Mouse (Mus musculus) lung, embryonic 15.5 days (tissue): ENCODE measurements at regions not wholly inside any gene's neighbourhood (a gene's known extent, or its start where the extent isn't known, plus 50 kb on each side); places are given as distances from the start of the nearest gene placed in this dataset.

Experiments
- ATAC-seq: fragments of 200-750 bp; cut with Nextera tagmentation; 2 replicates; pipeline ENCODE4 v1.8.0; 2017; ENCODE audit warnings: moderate number of reproducible peaks, borderline replicate concordance; ENCODE audit not compliant: low FRiP score, low TSS enrichment; ENCODE audit errors: extremely low read depth
- H3K27ac ChIP-seq: fragments of 300-500 bp; sonication (generic); 2 replicates; pipeline ENCODE4 v1.5.1; 2015; ENCODE audit warnings: moderate library complexity, mild to moderate bottlenecking, inconsistent platforms
- H3K27me3 ChIP-seq: fragments of 300-500 bp; sonication (generic); 2 replicates; pipeline ENCODE4 v1.6.1; 2015; ENCODE audit warnings: inconsistent platforms
- H3K36me3 ChIP-seq: fragments of 300-500 bp; sonication (generic); 2 replicates; pipeline ENCODE4 v1.6.1; 2015; ENCODE audit warnings: inconsistent platforms
- H3K4me1 ChIP-seq: fragments of 300-500 bp; sonication (generic); 2 replicates; pipeline ENCODE4 v1.6.1; 2015; ENCODE audit warnings: inconsistent platforms
- H3K4me2 ChIP-seq: fragments of 300-500 bp; sonication (generic); 2 replicates; pipeline ENCODE4 v1.6.1; 2015; ENCODE audit warnings: inconsistent platforms, mild to moderate bottlenecking, moderate library complexity
- H3K4me3 ChIP-seq: fragments of 300-500 bp; sonication (generic); 2 replicates; pipeline ENCODE4 v1.5.1; 2015; ENCODE audit warnings: mild to moderate bottlenecking, inconsistent platforms
- H3K9ac ChIP-seq: fragments of 300-500 bp; sonication (generic); 2 replicates; pipeline ENCODE4 v1.6.1; 2015; ENCODE audit warnings: inconsistent platforms
- H3K9me3 ChIP-seq: fragments of 300-500 bp; sonication (generic); 2 replicates; pipeline ENCODE4 v1.6.1; 2016; ENCODE audit warnings: inconsistent platforms
- WGBS: fragments of 180-500 bp; shearing (Covaris S2); methylation state at CpG from one replicate; pipeline ENCODE4 v1.1.7; 2015; 5-methylcytosine and 5-hydroxymethylcytosine counted together

- H3K27ac ChIP-seq = no peak overlapping the region
- H3K4me1 ChIP-seq = no peaks in the 10 kb centered on the region
- WGBS = 36% methylated on average over 2 of the region's 2 CpGs
- ATAC-seq = no peak
- H3K27me3 ChIP-seq = no peaks in the 10 kb centered on the region
- H3K4me2 ChIP-seq = no peak overlapping the region
- H3K36me3 ChIP-seq = no peaks in the 10 kb centered on the region
- H3K9me3 ChIP-seq = no peaks in the 10 kb centered on the region
- no peak overlapping the region for H3K4me3 ChIP-seq
- H3K9ac ChIP-seq = no peak overlapping the region
Measured at GRCm38 (mm10) chr14:102553781-102554180, 428.7 kb downstream of the Kctd12 start.

GRCm38 (mm10) chr14:102552598-102552997 lies 429.8 kb downstream of the Kctd12 start:
- no peaks in the 10 kb centered on the region for H3K9me3 ChIP-seq
- WGBS = 80% methylated on average over 2 of the region's 2 CpGs
- no peaks in the 10 kb centered on the region for H3K36me3 ChIP-seq
- no peak overlapping the region for H3K4me2 ChIP-seq
- no peak overlapping the region for H3K9ac ChIP-seq
- H3K4me3 ChIP-seq = no peak overlapping the region
- ATAC-seq = no peak
- no peaks in the 10 kb centered on the region for H3K4me1 ChIP-seq
- no peak overlapping the region for H3K27ac ChIP-seq
- H3K27me3 ChIP-seq = no peaks in the 10 kb centered on the region

DNA sequence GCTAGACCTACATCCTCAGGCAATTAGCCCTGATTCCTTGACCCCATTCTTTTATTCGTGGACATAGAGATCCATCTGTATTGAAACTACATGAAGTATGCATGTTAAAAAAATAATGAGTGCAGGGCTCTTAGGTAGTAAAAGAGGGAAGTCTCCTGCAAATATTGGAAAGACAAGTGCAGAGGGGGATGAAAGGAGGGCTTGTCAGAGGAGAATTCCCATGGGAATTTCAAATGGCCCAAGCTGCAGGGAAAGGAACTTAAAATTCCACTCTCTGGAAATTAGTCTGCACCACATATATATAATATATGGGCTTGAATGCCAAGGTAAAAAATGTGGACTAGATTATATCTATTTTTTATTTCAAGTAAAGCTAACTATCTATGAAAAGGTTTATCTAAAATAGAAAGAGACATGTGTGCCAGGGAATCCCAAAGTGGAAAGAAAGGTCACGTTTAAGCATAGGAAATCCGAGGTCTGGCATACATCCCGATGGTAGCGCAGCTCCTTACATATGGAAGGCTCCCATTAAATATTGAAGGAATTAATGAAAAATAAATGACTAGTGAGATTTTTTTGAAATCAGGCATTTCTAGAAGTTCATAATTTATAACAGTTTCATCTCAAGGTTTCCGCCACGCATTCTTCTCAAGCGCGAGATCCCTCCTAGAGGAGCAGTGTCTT lies 457.4 kb downstream of the Kctd12 start:
- Histone ChIP-seq H3K36me3 (no peaks in the 10 kb centered on the region), H3K4me2 (no peak overlapping the region), H3K4me3 (no peak overlapping the region), H3K27me3 (no peaks in the 10 kb centered on the region), H3K27ac (no peak overlapping the region), H3K4me1 (no peaks in the 10 kb centered on the region), H3K9ac (no peak overlapping the region), H3K9me3 (no peaks in the 10 kb centered on the region)
- no peak for ATAC-seq
- WGBS = 82% methylated on average over 9 of the region's 9 CpGs

DNA sequence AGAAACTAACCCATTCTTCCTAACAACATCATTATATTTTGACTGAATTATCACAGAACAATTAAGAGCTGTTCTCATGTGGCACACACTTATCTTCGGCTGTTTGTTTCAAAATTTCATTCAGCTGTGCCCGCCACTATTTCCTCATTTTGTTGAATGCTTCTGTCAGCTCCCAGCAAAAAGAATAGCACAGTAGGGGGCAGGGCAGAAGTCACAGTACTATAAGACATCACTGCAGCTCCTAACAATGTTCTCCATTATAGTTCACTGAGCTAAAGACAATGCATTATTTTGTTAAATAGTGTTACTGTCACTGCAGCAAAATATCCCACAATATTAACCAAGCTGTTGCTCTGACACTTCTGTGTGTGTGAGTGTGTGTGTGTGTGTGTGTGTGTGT lies 465.7 kb downstream of the Kctd12 start:
- 24% methylated on average over 2 of the region's 2 CpGs for WGBS

GRCm38 (mm10) chr14:102514527-102514926 lies 467.9 kb downstream of the Kctd12 start:
- Histone ChIP-seq H3K4me3 (no peak overlapping the region), H3K27ac (no peak overlapping the region), H3K36me3 (no peaks in the 10 kb centered on the region), H3K9ac (no peak overlapping the region), H3K4me1 (no peaks in the 10 kb centered on the region), H3K9me3 (no peaks in the 10 kb centered on the region), H3K4me2 (no peak overlapping the region), H3K27me3 (no peaks in the 10 kb centered on the region)
- ATAC-seq = peak; percentile 95
- 39% methylated on average over 2 of the region's 2 CpGs for WGBS

More for the DNA sequence above, 465.7 kb downstream of the Kctd12 start:
- H3K4me1 ChIP-seq = no peaks in the 10 kb centered on the region
- no peak overlapping the region for H3K4me2 ChIP-seq
- H3K36me3 ChIP-seq = no peaks in the 10 kb centered on the region
- H3K27me3 ChIP-seq = no peaks in the 10 kb centered on the region
- H3K9ac ChIP-seq = no peak overlapping the region
- H3K4me3 ChIP-seq = no peak overlapping the region
- no peak overlapping the region for H3K27ac ChIP-seq
- H3K9me3 ChIP-seq = no peaks in the 10 kb centered on the region
- no peak for ATAC-seq

GRCm38 (mm10) chr14:102512651-102513050 lies 469.8 kb downstream of the Kctd12 start:
- Histone ChIP-seq H3K4me1 (no peaks in the 10 kb centered on the region), H3K9ac (no peak overlapping the region), H3K4me2 (no peak overlapping the region), H3K27ac (no peak overlapping the region), H3K4me3 (no peak overlapping the region), H3K27me3 (no peaks in the 10 kb centered on the region), H3K9me3 (no peaks in the 10 kb centered on the region), H3K36me3 (no peaks in the 10 kb centered on the region)
- 56% methylated on average over 3 of the region's 3 CpGs for whole genome bisulfite sequencing
- ATAC-seq = no peak

GRCm38 (mm10) chr14:102511691-102512383 lies 470.6 kb downstream of the Kctd12 start:
- Histone ChIP-seq H3K9me3 (no peaks in the 10 kb centered on the region), H3K4me1 (no peaks in the 10 kb centered on the region), H3K4me3 (no peak overlapping the region), H3K36me3 (no peaks in the 10 kb centered on the region), H3K27ac (no peak overlapping the region), H3K4me2 (no peak overlapping the region), H3K27me3 (no peaks in the 10 kb centered on the region), H3K9ac (no peak overlapping the region)
- 72% methylated on average over 7 of the region's 7 CpGs for WGBS
- no peak for ATAC-seq

DNA sequence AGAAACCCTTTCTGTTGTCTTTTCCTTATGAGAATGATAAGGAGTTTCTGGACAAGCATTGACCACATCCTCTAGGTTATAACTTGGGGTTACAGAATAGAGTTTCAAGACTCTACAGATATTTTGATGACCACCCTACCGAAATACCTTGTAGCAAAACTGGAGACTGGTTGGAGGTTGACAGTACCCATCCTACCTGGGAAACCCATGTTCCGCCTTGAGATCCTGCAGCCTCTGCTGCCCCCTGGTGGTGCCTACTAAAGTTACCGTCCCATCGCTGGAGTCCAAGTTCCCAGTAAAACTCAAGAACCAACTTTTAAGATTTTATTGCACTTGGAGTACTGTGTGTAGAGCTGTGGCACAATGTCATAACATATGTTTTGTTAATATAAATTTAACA lies 472.1 kb downstream of the Kctd12 start:
- Histone ChIP-seq H3K4me1 (no peaks in the 10 kb centered on the region), H3K4me2 (no peak overlapping the region), H3K9ac (no peak overlapping the region), H3K36me3 (no peaks in the 10 kb centered on the region), H3K27me3 (no peaks in the 10 kb centered on the region), H3K9me3 (no peaks in the 10 kb centered on the region), H3K4me3 (no peak overlapping the region), H3K27ac (no peak overlapping the region)
- ATAC-seq = no peak
- WGBS = 30% methylated on average over 4 of the region's 4 CpGs

GRCm38 (mm10) chr14:102505696-102506321 lies 476.6 kb downstream of the Kctd12 start:
- WGBS = 67% methylated on average over 3 of the region's 3 CpGs
- no peak; the same call in 1 of the 2 replicates for ATAC-seq

DNA sequence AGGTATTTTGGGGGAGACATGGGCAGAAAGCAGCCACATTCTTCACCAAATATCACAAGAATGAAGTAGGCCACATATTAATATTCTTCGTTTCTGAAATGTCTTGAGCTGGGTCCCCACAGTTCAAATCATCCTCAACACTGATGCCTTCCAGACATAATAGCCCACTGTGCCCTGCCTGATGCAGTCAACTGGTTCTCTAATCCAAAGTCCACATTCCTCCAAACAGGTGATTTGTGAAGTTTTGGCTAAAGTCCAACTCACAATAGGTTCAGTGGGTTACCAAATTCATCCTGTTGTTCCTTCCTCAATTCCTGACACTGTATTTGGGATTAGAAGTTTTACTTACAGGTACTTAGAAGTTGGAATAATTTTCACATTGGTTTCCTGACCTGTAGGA lies 485.3 kb downstream of the Kctd12 start:
- no peak overlapping the region for H3K4me3 ChIP-seq
- no peaks in the 10 kb centered on the region for H3K9me3 ChIP-seq
- H3K36me3 ChIP-seq = no peaks in the 10 kb centered on the region
- WGBS = 86% methylated on average over 1 of the region's 1 CpGs
- no peak for ATAC-seq
- no peaks in the 10 kb centered on the region for H3K27me3 ChIP-seq
- no peaks in the 10 kb centered on the region for H3K4me1 ChIP-seq
- no peak overlapping the region for H3K4me2 ChIP-seq
- H3K27ac ChIP-seq = no peak overlapping the region
- no peak overlapping the region for H3K9ac ChIP-seq

More at GRCm38 (mm10) chr14:102505696-102506321, 476.6 kb downstream of the Kctd12 start:
- Histone ChIP-seq H3K4me3 (no peak overlapping the region), H3K4me1 (no peaks in the 10 kb centered on the region), H3K4me2 (no peak overlapping the region), H3K9ac (no peak overlapping the region), H3K27ac (no peak overlapping the region), H3K36me3 (no peaks in the 10 kb centered on the region), H3K27me3 (no peaks in the 10 kb centered on the region), H3K9me3 (no peaks in the 10 kb centered on the region)

DNA sequence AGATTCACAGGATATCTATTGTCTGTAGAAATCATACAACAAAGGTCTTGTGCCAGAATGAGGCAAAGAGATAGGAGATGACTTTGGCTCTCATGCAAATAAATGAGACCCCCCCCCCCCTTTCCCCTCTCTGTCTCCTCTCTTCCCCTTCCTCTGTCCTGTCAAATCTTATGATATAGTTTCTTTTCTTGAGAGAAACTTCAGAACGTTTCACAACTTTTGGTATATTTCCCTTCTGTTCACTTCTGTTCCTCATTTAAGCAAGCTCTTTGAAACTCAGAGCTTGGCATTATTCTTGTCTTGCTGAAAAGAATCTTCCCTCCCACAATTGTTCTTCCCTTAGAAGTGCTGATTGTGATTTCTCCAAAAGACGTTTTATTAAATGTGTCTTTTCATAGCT lies 490.1 kb downstream of the Kctd12 start:
- Histone ChIP-seq H3K4me1 (no peaks in the 10 kb centered on the region), H3K4me2 (no peak overlapping the region), H3K36me3 (no peaks in the 10 kb centered on the region), H3K27me3 (no peaks in the 10 kb centered on the region), H3K4me3 (no peak overlapping the region), H3K9ac (no peak overlapping the region), H3K27ac (no peak overlapping the region), H3K9me3 (no peaks in the 10 kb centered on the region)
- 58% methylated on average over 2 of the region's 2 CpGs for WGBS
- no peak for ATAC-seq

GRCm38 (mm10) chr14:102491205-102491604 lies 491.2 kb downstream of the Kctd12 start:
- Histone ChIP-seq H3K9me3 (no peaks in the 10 kb centered on the region), H3K36me3 (no peaks in the 10 kb centered on the region), H3K4me1 (no peaks in the 10 kb centered on the region), H3K4me2 (no peak overlapping the region), H3K27me3 (no peaks in the 10 kb centered on the region), H3K27ac (no peak overlapping the region), H3K9ac (no peak overlapping the region), H3K4me3 (no peak overlapping the region)
- WGBS = 91% methylated on average over 1 of the region's 1 CpGs
- no peak for ATAC-seq
